Mouse (Mus musculus) CH12.LX (cell line): ENCODE measurements around the gene Atmin.

Experiments
- CTCF ChIP-seq, 2 experiments: IDR thresholded peaks in 1 of 2; conservative IDR thresholded peaks in 1 of 2; 2 replicates each; pipeline ENCODE4 v1.5.1; 2011 to 2012; ENCODE audit warnings: low read depth in 2 of 2, low read length in 2 of 2, improper control_type of control experiment in 1 of 2, inconsistent platforms in 1 of 2, mild to moderate bottlenecking in 1 of 2, moderate library complexity in 1 of 2
- ETS1 ChIP-seq: conservative IDR thresholded peaks from 2 replicates; pipeline ENCODE4 v1.6.1; 2012; ENCODE audit warnings: low read depth, mild to moderate bottlenecking, inconsistent platforms, low read length, improper control_type of control experiment, moderate library complexity
- MAX ChIP-seq: IDR thresholded peaks from 2 replicates; pipeline ENCODE4 v1.6.1; 2011; ENCODE audit warnings: low read length, improper control_type of control experiment
- NRF1 ChIP-seq: IDR thresholded peaks from 2 replicates; pipeline ENCODE4 v1.6.1; 2014; ENCODE audit warnings: low read depth, mild to moderate bottlenecking, inconsistent platforms, low read length, improper control_type of control experiment, moderate library complexity
- POLR2A ChIP-seq: IDR thresholded peaks from 2 replicates; pipeline ENCODE4 v1.6.1; 2011; ENCODE audit warnings: low read depth, mild to moderate bottlenecking, improper control_type of control experiment, low read length
- TBP ChIP-seq: conservative IDR thresholded peaks from 2 replicates; pipeline ENCODE4 v1.6.1; 2011; ENCODE audit warnings: low read depth, low read length, improper control_type of control experiment
- USF1 ChIP-seq: IDR thresholded peaks from 2 replicates; pipeline ENCODE4 v1.6.1; 2014; ENCODE audit warnings: low read depth, mild to moderate bottlenecking, inconsistent platforms, low read length, improper control_type of control experiment
- ZNF384 ChIP-seq: IDR thresholded peaks from 2 replicates; pipeline ENCODE4 v1.6.1; 2012; ENCODE audit warnings: low read depth, low read length, improper control_type of control experiment, inconsistent platforms

GRCm38 (mm10) chr8:116947589-116947988 lies 4.4 kb downstream of the Atmin start:
- TF ChIP-seq POLR2A (no peak), TBP (no peak), CTCF (conservative IDR thresholded peaks at IDR 0.05 in 1 of 2, IDR thresholded peaks at IDR 0.05 in 1 of 2; ENCODE audit: low read depth in 2 of 2, low read length in 2 of 2) (no peak), MAX (no peak), NRF1 (no peak), ETS1 (no peak), USF1 (no peak), ZNF384 (no peak)
